Mouse (Mus musculus): ENCODE results near the gene Ctnnb1. TPM values are rescaled to one million over a fixed set of nuclear protein-coding genes. Genes with fewer than 3 reads are reported as not detected.

The Ctnnb1 gene
- total and polyA plus RNA-seq, 3 experiments = 197 to 383 (median 290) TPM

GRCm38 (mm10) chr9:120960611-120961010, 31.6 kb downstream of the Ctnnb1 start:
- Histone ChIP-seq H3K27me3 (replicated peaks) (no peaks in the 10 kb centered on the region), H3K9me3 (replicated peaks; ENCODE audit: low read length) (no peaks in the 10 kb centered on the region), H3K4me3 (replicated peaks in 1 of 3; ENCODE audit: low read depth in 2 of 3, low read length in 2 of 3, poor library complexity in 1 of 3) (no peak overlapping the region), H3K27ac (ENCODE audit: insufficient read depth, low read depth) (0 out of 2 replicates have a peak overlapping the region, but pooled peaks have one; percentile 34), H3K79me2 (replicated peaks; ENCODE audit: control insufficient read depth, extremely low read depth, insufficient read depth, poor library complexity, severe bottlenecking) (no peaks in the 10 kb centered on the region), H3K9ac (ENCODE audit: insufficient read depth, low read depth) (no peak overlapping the region), H3K4me2 (ENCODE audit: insufficient read depth, low read depth, poor library complexity, severe bottlenecking) (no peak overlapping the region), H3K4me1 (ENCODE audit: control insufficient read depth in 1 of 2, insufficient read depth in 2 of 2) (peaks cover 11 to 31% of the 10 kb centered on the region in 2 experiments), H3K36me3 (replicated peaks in 1 of 2; ENCODE audit: control insufficient read depth in 1 of 2, insufficient read depth in 1 of 2, low read length in 1 of 2) (peaks cover 89 to 100% of the 10 kb centered on the region in 2 experiments)
- in situ Hi-C loops (cut with MboI; ENCODE audit: low pct_ligation_motif_present, low pct_unique_long_range_greater_than_20kb, low sequenced_read_pairs) = no loop called here
- DNase-seq (ENCODE audit: extremely low read depth) = no peak
- dilution Hi-C loops (cut with MboI; ENCODE audit: extremely low pct_ligation_motif_present, extremely low pct_unique_long_range_greater_than_20kb, low sequenced_read_pairs) = no loop called here
- no peak for TF ChIP-seq RCOR1 (conservative IDR thresholded peaks at IDR 0.05; ENCODE audit: low read depth, low read length)
- TF ChIP-seq ZNF384 (IDR thresholded peaks at IDR 0.05; ENCODE audit: low read depth, low read length) = no peak
- TF ChIP-seq RAD21 (IDR thresholded peaks at IDR 0.05; ENCODE audit: low read depth, low read length) = no peak
- no peak for TF ChIP-seq BHLHE40 (IDR thresholded peaks at IDR 0.05; ENCODE audit: low read depth, low read length)
- no peak for TF ChIP-seq ETS1 (conservative IDR thresholded peaks at IDR 0.05; ENCODE audit: low read depth, low read length)
- TF ChIP-seq SMC3 (IDR thresholded peaks at IDR 0.05; ENCODE audit: low read depth, low read length) = no peak
- no peak for TF ChIP-seq E2F4 (IDR thresholded peaks at IDR 0.05; ENCODE audit: insufficient replicate concordance, low read depth, low read length)
- TF ChIP-seq SIN3A (IDR thresholded peaks at IDR 0.05; ENCODE audit: low read length) = no peak
- no peak for TF ChIP-seq TBP (conservative IDR thresholded peaks at IDR 0.05; ENCODE audit: low read depth, low read length)
- no peak for TF ChIP-seq USF2 (conservative IDR thresholded peaks at IDR 0.05; ENCODE audit: low read depth, low read length)
- no peak for TF ChIP-seq KAT2A (IDR thresholded peaks at IDR 0.05; ENCODE audit: insufficient replicate concordance, low read length)
- no peak for TF ChIP-seq MYC (IDR thresholded peaks at IDR 0.05; ENCODE audit: low read depth, low read length)

- no peaks in the 10 kb centered on the region for H3K27me3 ChIP-seq (replicated peaks)
- peaks cover 11 to 31% of the 10 kb centered on the region in 2 experiments for H3K4me1 ChIP-seq (ENCODE audit: control insufficient read depth in 1 of 2, insufficient read depth in 2 of 2)
- no peak overlapping the region for H3K4me2 ChIP-seq (ENCODE audit: insufficient read depth, low read depth, poor library complexity, severe bottlenecking)
- H3K79me2 ChIP-seq (replicated peaks; ENCODE audit: control insufficient read depth, extremely low read depth, insufficient read depth, poor library complexity, severe bottlenecking) = no peaks in the 10 kb centered on the region
- TF ChIP-seq MAFK (IDR thresholded peaks at IDR 0.05; ENCODE audit: insufficient replicate concordance, low read length) (no peak), MXI1 (IDR thresholded peaks at IDR 0.05; ENCODE audit: low read depth, low read length) (no peak), BHLHE40 (IDR thresholded peaks at IDR 0.05; ENCODE audit: low read depth, low read length) (no peak), POLR2AphosphoS2 (IDR thresholded peaks at IDR 0.05; ENCODE audit: low read depth, low read length) (no peak), ELF1 (IDR thresholded peaks at IDR 0.05; ENCODE audit: low read depth, low read length) (no peak), KAT2A (IDR thresholded peaks at IDR 0.05; ENCODE audit: insufficient replicate concordance, low read length) (no peak), RCOR1 (conservative IDR thresholded peaks at IDR 0.05; ENCODE audit: low read depth, low read length) (no peak), RAD21 (IDR thresholded peaks at IDR 0.05; ENCODE audit: low read depth, low read length) (no peak)
- H3K9ac ChIP-seq (ENCODE audit: insufficient read depth, low read depth) = no peak overlapping the region
- peak overlapping the region; percentile 46; the same call in 1 of the 2 replicates for H3K27ac ChIP-seq (ENCODE audit: insufficient read depth, low read depth)
- in situ Hi-C loops (cut with MboI; ENCODE audit: low pct_ligation_motif_present, low pct_unique_long_range_greater_than_20kb, low sequenced_read_pairs) (no loop called here), dilution Hi-C loops (cut with MboI; ENCODE audit: extremely low pct_ligation_motif_present, extremely low pct_unique_long_range_greater_than_20kb, low sequenced_read_pairs) (no loop called here)
- no peaks in the 10 kb centered on the region for H3K9me3 ChIP-seq (replicated peaks; ENCODE audit: low read length)
- H3K4me3 ChIP-seq (replicated peaks in 1 of 3; ENCODE audit: low read depth in 2 of 3, low read length in 2 of 3, poor library complexity in 1 of 3) = peak overlapping the region in 1 of 3 experiments; percentile 15
- H3K36me3 ChIP-seq (replicated peaks in 1 of 2; ENCODE audit: control insufficient read depth in 1 of 2, insufficient read depth in 1 of 2, low read length in 1 of 2) = peaks cover 90 to 100% of the 10 kb centered on the region in 2 experiments
- DNase-seq (ENCODE audit: extremely low read depth) = no peak
Observed at GRCm38 (mm10) chr9:120961466-120961865, 32.5 kb downstream of the Ctnnb1 start.
